Mouse (Mus musculus) midbrain, embryonic 15.5 days (tissue): ENCODE data around the gene Elobl. TPM values are rescaled to one million over a fixed set of nuclear protein-coding genes. Genes with fewer than 3 reads are reported as not detected.

Source experiments
- ATAC-seq: fragments of 200-750 bp; cut with Nextera tagmentation; replicated peaks from 2 replicates; pipeline ENCODE4 v1.8.0; 2017; ENCODE audit warnings: moderate TSS enrichment
- H3K27ac ChIP-seq: fragments of 300-500 bp; sonication (generic); 2 replicates; pipeline ENCODE4 v1.5.1; 2015; ENCODE audit warnings: mild to moderate bottlenecking, inconsistent platforms
- H3K27me3 ChIP-seq: fragments of 300-500 bp; sonication (generic); replicated peaks from 2 replicates; pipeline ENCODE4 v1.6.1; 2015; ENCODE audit warnings: inconsistent platforms
- H3K36me3 ChIP-seq: fragments of 300-500 bp; sonication (generic); replicated peaks from 2 replicates; pipeline ENCODE4 v1.6.1; 2015; ENCODE audit warnings: inconsistent platforms
- H3K4me1 ChIP-seq: fragments of 300-500 bp; sonication (generic); 2 replicates; pipeline ENCODE4 v1.6.1; 2015; ENCODE audit warnings: inconsistent platforms
- H3K4me2 ChIP-seq: fragments of 300-500 bp; sonication (generic); 2 replicates; pipeline ENCODE4 v1.6.1; 2015; ENCODE audit warnings: inconsistent platforms, mild to moderate bottlenecking, moderate library complexity
- H3K4me3 ChIP-seq: fragments of 300-500 bp; sonication (generic); 2 replicates; pipeline ENCODE4 v1.5.1; 2015; ENCODE audit warnings: mild to moderate bottlenecking, inconsistent platforms
- H3K9ac ChIP-seq: fragments of 300-500 bp; sonication (generic); 2 replicates; pipeline ENCODE4 v1.6.1; 2015; ENCODE audit warnings: mild to moderate bottlenecking, inconsistent platforms
- H3K9me3 ChIP-seq: fragments of 300-500 bp; sonication (generic); 2 replicates; pipeline ENCODE4 v1.6.1; 2016; ENCODE audit warnings: inconsistent platforms
- WGBS: fragments of 180-500 bp; shearing (Covaris S2); methylation state at CpG from one replicate; pipeline ENCODE4 v1.1.7; 2015; ENCODE audit warnings: mixed read lengths; 5-methylcytosine and 5-hydroxymethylcytosine counted together
- polyA plus RNA-seq: library from polyadenylated mRNA; unstranded; fragments of >200 nt; fragmentation: Nextera tagmentation; extraction: Ambion mirVana; gene quantifications from 2 replicates; pipeline ENCODE4 v1.2.1, GENCODE M21; 2015

Gene Elobl
- polyA plus RNA-seq, 1 experiment from 2014 or later: not detected

- no peak for ATAC-seq
- H3K36me3 ChIP-seq: peaks cover 9% of the 10 kb centered on the region; the same call in 1 of the 2 replicates
- no peak overlapping the region for H3K9ac ChIP-seq
- H3K4me2 ChIP-seq: no peak overlapping the region
- no peaks in the 10 kb centered on the region for H3K9me3 ChIP-seq
- H3K4me3 ChIP-seq: no peak overlapping the region
- WGBS: 91% methylated on average over 5 of the region's 5 CpGs
- H3K27ac ChIP-seq: no peak overlapping the region
- no peaks in the 10 kb centered on the region for H3K4me1 ChIP-seq
- no peaks in the 10 kb centered on the region for H3K27me3 ChIP-seq
Measured at GRCm38 (mm10) chr11:88926566-88926965, 40.2 kb downstream of the Elobl start.

Other genes starting within 250 kb of the Elobl start
- gene Msi2, start 248.4 kb downstream of the Elobl start, polyA plus RNA-seq: 32.0 and 33.6 TPM in 2 replicates
- 34.9 and 35.4 TPM in 2 replicates for gene Akap1, start 102.3 kb downstream of the Elobl start, polyA plus RNA-seq
- 27.8 and 31.7 TPM in 2 replicates for gene Scpep1, start 11.5 kb downstream of the Elobl start, polyA plus RNA-seq
- gene Coil, start 3.3 kb upstream of the Elobl start, polyA plus RNA-seq: 33.7 and 34.2 TPM in 2 replicates
- 4.7 and 5.4 TPM in 2 replicates for gene Trim25, start 32.4 kb upstream of the Elobl start, polyA plus RNA-seq
- gene Dgke, start 99.9 kb upstream of the Elobl start, polyA plus RNA-seq: 18.9 and 19.7 TPM in 2 replicates
- gene Gm525, start 106.9 kb upstream of the Elobl start, polyA plus RNA-seq: not detected in 2 replicates